Mouse (Mus musculus): Measurements from ENCODE around the gene Gsta3. TPM values are rescaled to one million over a fixed set of nuclear protein-coding genes. Genes with fewer than 3 reads are reported as not detected.

Gene Gsta3
- polyA plus RNA-seq, 1 experiment from 2014 or later: 0.20 TPM

DNA sequence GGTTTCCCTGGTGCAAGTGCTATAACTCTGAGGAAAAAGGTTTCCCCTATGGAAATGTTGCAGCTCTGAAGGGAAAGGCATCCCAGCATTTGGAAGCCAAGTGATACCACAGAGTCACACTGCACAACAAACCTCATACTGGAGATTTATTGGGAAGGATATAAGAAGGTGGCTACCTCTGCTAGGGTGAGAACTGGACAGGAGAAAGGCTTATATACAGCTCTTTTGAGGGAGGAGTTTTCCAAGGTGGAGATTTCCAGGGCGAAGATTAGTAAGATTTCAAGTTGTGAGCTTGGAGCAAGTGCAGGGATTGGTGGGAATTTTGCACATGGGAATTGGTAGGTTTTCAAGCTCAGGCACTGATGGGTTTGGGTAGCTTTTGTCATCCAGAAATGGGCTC lies 707 bp downstream of the Gsta3 start:
- no peaks in the 10 kb centered on the region for H3K4me1 ChIP-seq
- no peak for DNase-seq (ENCODE audit: low spot score)
- 77% methylated on average over 1 of the region's 1 CpGs for WGBS
- no peaks in the 10 kb centered on the region for H3K27me3 ChIP-seq (replicated peaks; ENCODE audit: low read depth, poor library complexity, severe bottlenecking)
- H3K9me3 ChIP-seq: no peaks in the 10 kb centered on the region
- H3K27ac ChIP-seq (replicated peaks): no peak overlapping the region
- no peaks in the 10 kb centered on the region for H3K36me3 ChIP-seq (replicated peaks)
- H3K4me3 ChIP-seq: no peak overlapping the region

- WGBS: 66% methylated on average over 4 of the region's 4 CpGs
- no peaks in the 10 kb centered on the region for H3K36me3 ChIP-seq (replicated peaks)
- H3K4me1 ChIP-seq: no peaks in the 10 kb centered on the region
- H3K27ac ChIP-seq (replicated peaks): no peak overlapping the region
- no peak for DNase-seq (ENCODE audit: low spot score)
- H3K4me3 ChIP-seq: no peak overlapping the region
- H3K27me3 ChIP-seq (replicated peaks; ENCODE audit: low read depth, poor library complexity, severe bottlenecking): no peaks in the 10 kb centered on the region
- no peaks in the 10 kb centered on the region for H3K9me3 ChIP-seq
Measured at GRCm38 (mm10) chr1:21244290-21244960, 4.0 kb downstream of the Gsta3 start.

DNA sequence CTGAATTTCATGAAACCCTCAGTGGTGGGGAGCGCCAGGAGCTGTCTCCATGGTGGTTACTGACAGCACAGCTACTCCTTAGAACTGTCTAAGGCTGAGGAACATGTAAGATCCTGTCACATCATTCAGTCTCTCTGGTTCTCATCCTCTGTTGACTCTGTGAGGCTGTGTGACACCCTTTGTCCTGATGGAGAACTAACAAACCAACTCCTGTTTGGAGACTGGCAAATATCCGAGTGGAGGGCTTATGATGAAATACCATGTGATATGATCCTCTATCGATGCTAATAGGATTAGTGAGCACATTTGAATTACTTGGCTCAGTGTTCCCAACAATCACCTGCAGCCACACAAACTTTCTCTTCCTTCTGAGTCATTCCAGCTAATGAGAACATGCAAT lies 5.7 kb downstream of the Gsta3 start:
- H3K4me1 ChIP-seq: no peaks in the 10 kb centered on the region
- H3K27ac ChIP-seq (replicated peaks): no peak overlapping the region
- H3K27me3 ChIP-seq (replicated peaks; ENCODE audit: low read depth, poor library complexity, severe bottlenecking): no peaks in the 10 kb centered on the region
- H3K36me3 ChIP-seq (replicated peaks): no peaks in the 10 kb centered on the region
- WGBS: 86% methylated on average over 3 of the region's 3 CpGs
- H3K4me3 ChIP-seq: no peak overlapping the region
- H3K9me3 ChIP-seq: no peaks in the 10 kb centered on the region
- DNase-seq (ENCODE audit: low spot score): no peak

- no peaks in the 10 kb centered on the region for H3K4me1 ChIP-seq
- H3K4me3 ChIP-seq: no peak overlapping the region
- H3K27ac ChIP-seq (replicated peaks): no peak overlapping the region
- no peak for DNase-seq (ENCODE audit: low spot score)
- no peaks in the 10 kb centered on the region for H3K36me3 ChIP-seq (replicated peaks)
- H3K27me3 ChIP-seq (replicated peaks; ENCODE audit: low read depth, poor library complexity, severe bottlenecking): no peaks in the 10 kb centered on the region
- H3K9me3 ChIP-seq: no peaks in the 10 kb centered on the region
Measured at GRCm38 (mm10) chr1:21247896-21248295, 7.5 kb downstream of the Gsta3 start.

DNA sequence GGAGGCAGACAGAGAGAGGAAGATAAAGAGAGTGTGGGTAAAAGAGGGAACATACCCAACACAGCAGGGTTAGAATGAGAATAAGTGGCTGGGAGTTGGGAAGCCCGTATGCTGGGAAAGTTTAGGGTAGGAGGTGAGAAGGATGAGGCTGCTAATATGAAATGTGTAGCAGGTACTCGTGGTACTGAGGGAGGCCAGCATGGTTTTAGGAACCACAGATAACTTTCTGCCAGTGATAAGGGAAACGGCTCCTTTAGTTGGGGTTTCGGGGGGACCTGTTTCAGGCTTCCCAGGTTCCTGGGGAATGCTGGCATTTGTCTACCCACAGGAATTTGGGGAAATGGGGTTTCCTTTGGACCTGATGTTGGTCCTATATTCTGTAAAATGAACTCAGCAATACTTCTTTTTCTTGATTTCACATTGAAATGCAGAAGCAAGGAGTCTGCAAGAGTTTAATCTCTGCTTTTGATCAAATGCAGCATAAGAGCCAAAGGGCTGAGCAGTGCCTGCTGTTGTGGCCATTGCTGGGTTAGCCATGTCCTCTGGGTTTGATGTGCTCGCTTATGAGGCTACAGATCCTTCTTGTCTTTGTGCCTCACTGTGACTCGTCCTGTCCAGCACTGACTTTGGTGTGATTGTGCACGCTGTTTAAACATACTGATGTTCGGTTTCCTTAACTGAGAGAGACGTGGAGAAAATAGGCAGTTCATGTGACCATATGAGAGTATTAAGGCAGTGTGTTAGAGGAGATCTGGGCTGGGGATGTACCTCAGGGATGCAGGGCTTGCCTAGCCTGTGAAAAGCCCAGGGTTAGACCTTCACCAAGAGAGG lies 8.4 kb downstream of the Gsta3 start:
- no peak overlapping the region for H3K27ac ChIP-seq (replicated peaks)
- no peak for DNase-seq (ENCODE audit: low spot score)
- H3K36me3 ChIP-seq (replicated peaks): no peaks in the 10 kb centered on the region
- no peaks in the 10 kb centered on the region for H3K27me3 ChIP-seq (replicated peaks; ENCODE audit: low read depth, poor library complexity, severe bottlenecking)
- H3K9me3 ChIP-seq: no peaks in the 10 kb centered on the region
- 86% methylated on average over 9 of the region's 9 CpGs for WGBS
- H3K4me3 ChIP-seq: no peak overlapping the region
- no peaks in the 10 kb centered on the region for H3K4me1 ChIP-seq

- peaks cover 3% of the 10 kb centered on the region; the same call in 1 of the 2 replicates for H3K4me1 ChIP-seq
- H3K36me3 ChIP-seq (replicated peaks): no peaks in the 10 kb centered on the region
- no peaks in the 10 kb centered on the region for H3K27me3 ChIP-seq (replicated peaks; ENCODE audit: low read depth, poor library complexity, severe bottlenecking)
- no peaks in the 10 kb centered on the region for H3K9me3 ChIP-seq
- H3K4me3 ChIP-seq: no peak overlapping the region
- 67% methylated on average over 6 of the region's 6 CpGs for WGBS
- no peak for DNase-seq (ENCODE audit: low spot score)
- no peak overlapping the region for H3K27ac ChIP-seq (replicated peaks)
Measured at GRCm38 (mm10) chr1:21251661-21252060, 11.3 kb downstream of the Gsta3 start.

GRCm38 (mm10) chr1:21252566-21253302 lies 12.3 kb downstream of the Gsta3 start:
- peaks cover 3% of the 10 kb centered on the region; the same call in 1 of the 2 replicates for H3K4me1 ChIP-seq
- no peaks in the 10 kb centered on the region for H3K9me3 ChIP-seq
- WGBS: 75% methylated on average over 10 of the region's 10 CpGs
- no peak for DNase-seq (ENCODE audit: low spot score)
- H3K36me3 ChIP-seq (replicated peaks): no peaks in the 10 kb centered on the region
- H3K27ac ChIP-seq (replicated peaks): no peak overlapping the region
- no peak overlapping the region for H3K4me3 ChIP-seq
- H3K27me3 ChIP-seq (replicated peaks; ENCODE audit: low read depth, poor library complexity, severe bottlenecking): no peaks in the 10 kb centered on the region

GRCm38 (mm10) chr1:21253303-21253650 lies 12.9 kb downstream of the Gsta3 start:
- DNase-seq (ENCODE audit: low spot score): no peak
- H3K4me3 ChIP-seq: no peak overlapping the region
- H3K27ac ChIP-seq (replicated peaks): no peak overlapping the region
- H3K4me1 ChIP-seq: peaks cover 3% of the 10 kb centered on the region; the same call in 1 of the 2 replicates
- no peaks in the 10 kb centered on the region for H3K27me3 ChIP-seq (replicated peaks; ENCODE audit: low read depth, poor library complexity, severe bottlenecking)
- 88% methylated on average over 1 of the region's 1 CpGs for WGBS
- H3K9me3 ChIP-seq: no peaks in the 10 kb centered on the region
- H3K36me3 ChIP-seq (replicated peaks): no peaks in the 10 kb centered on the region

DNA sequence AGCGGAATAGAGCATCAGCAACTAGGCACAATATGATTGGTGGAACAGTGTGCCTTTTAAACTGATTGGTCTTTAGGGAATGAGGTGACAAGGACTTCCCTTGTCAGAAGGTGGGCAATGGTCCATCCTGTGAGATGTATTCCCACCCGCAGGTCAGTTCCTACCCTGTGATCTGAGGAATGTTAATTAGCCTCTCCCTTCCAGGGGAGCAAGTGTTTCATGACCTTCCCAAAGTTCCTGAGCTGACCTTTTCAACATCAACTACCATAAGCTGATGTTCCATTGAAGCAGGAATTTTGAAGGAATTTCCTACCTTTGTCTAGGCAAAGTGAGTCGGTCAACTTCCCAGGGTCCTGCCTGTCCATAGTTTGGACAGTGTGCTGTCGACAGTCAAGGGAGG lies 13.5 kb downstream of the Gsta3 start:
- WGBS: 78% methylated on average over 4 of the region's 4 CpGs
- no peak overlapping the region for H3K4me3 ChIP-seq

GRCm38 (mm10) chr1:21255625-21256345 lies 15.4 kb downstream of the Gsta3 start:
- Histone ChIP-seq H3K27ac (replicated peaks) (no peak overlapping the region), H3K4me1 (peaks cover 3% of the 10 kb centered on the region; the same call in 1 of the 2 replicates), H3K36me3 (replicated peaks) (no peaks in the 10 kb centered on the region), H3K9me3 (no peaks in the 10 kb centered on the region), H3K4me3 (no peak overlapping the region), H3K27me3 (replicated peaks; ENCODE audit: low read depth, poor library complexity, severe bottlenecking) (no peaks in the 10 kb centered on the region)
- 83% methylated on average over 7 of the region's 7 CpGs for WGBS
- no peak for DNase-seq (ENCODE audit: low spot score)

More for the DNA sequence above, 13.5 kb downstream of the Gsta3 start:
- H3K27me3 ChIP-seq (replicated peaks; ENCODE audit: low read depth, poor library complexity, severe bottlenecking): no peaks in the 10 kb centered on the region
- H3K27ac ChIP-seq (replicated peaks): no peak overlapping the region
- H3K36me3 ChIP-seq (replicated peaks): no peaks in the 10 kb centered on the region
- H3K4me1 ChIP-seq: peaks cover 3% of the 10 kb centered on the region; the same call in 1 of the 2 replicates
- H3K9me3 ChIP-seq: no peaks in the 10 kb centered on the region
- no peak for DNase-seq (ENCODE audit: low spot score)

DNA sequence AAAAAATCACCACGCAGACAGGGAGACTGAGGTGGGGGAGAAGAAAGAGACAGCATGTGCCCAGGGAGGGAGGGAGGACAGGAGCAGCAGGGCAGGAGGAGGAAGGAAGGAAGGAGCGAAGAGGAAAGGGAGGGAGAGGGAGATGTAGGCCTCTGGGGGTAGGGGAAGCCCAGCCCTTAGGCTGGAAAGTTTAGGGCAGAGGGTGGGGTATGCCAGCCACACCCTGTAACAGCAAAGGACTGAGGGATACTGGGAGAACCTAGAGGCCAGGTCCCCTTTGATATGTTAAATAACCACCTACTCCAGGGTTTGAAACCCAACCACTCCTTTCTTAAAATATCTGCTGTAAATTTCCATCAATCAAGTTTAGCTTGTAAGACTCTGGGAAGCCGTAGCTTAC lies 16.0 kb downstream of the Gsta3 start:
- Histone ChIP-seq H3K27ac (replicated peaks) (no peak overlapping the region), H3K9me3 (no peaks in the 10 kb centered on the region), H3K27me3 (replicated peaks; ENCODE audit: low read depth, poor library complexity, severe bottlenecking) (no peaks in the 10 kb centered on the region), H3K36me3 (replicated peaks) (no peaks in the 10 kb centered on the region), H3K4me1 (peaks cover 3% of the 10 kb centered on the region; the same call in 1 of the 2 replicates), H3K4me3 (no peak overlapping the region)
- DNase-seq (ENCODE audit: low spot score): no peak
- 56% methylated on average over 3 of the region's 3 CpGs for WGBS

DNA sequence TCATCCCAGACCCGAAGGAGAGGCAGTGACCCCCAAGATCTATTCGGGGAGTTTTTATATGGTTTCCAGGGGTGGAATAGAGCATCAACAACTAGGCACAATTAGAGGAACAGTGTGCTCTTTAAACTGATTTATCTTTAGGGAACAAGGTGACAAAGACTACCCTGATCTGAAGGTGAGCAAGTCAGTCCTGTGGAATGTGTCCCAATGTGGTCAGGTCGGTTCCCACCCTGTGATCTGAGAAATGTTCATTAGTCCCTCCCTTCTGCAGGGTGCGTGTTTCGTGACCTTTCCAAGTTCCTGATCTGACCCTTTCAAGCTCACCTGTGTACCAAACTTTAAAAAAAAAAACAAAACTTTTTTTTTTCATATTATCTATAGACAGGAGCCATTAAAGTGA lies 16.5 kb downstream of the Gsta3 start:
- H3K36me3 ChIP-seq (replicated peaks): no peaks in the 10 kb centered on the region
- no peak for DNase-seq (ENCODE audit: low spot score)
- H3K27me3 ChIP-seq (replicated peaks; ENCODE audit: low read depth, poor library complexity, severe bottlenecking): no peaks in the 10 kb centered on the region
- no peak overlapping the region for H3K4me3 ChIP-seq
- 78% methylated on average over 5 of the region's 5 CpGs for WGBS
- H3K4me1 ChIP-seq: peaks cover 3% of the 10 kb centered on the region; the same call in 1 of the 2 replicates
- no peak overlapping the region for H3K27ac ChIP-seq (replicated peaks)
- no peaks in the 10 kb centered on the region for H3K9me3 ChIP-seq
